ENCODE assay signal across 11 mouse cellular contexts in genomic region chr2:84475601-84476000, GRCm38 (mm10). TPM values are rescaled to one million over a fixed set of nuclear protein-coding genes. Genes with fewer than 3 reads are reported as not detected.
DNase-seq lines count a peak whose midpoint lies in the region; ATAC-seq and TF ChIP-seq lines count a peak whose summit lies in the region.
"Had no signal": no experiment of that assay in that cellular context is flagged by ENCODE, and none has a peak within 500 bp of the region (broad histone marks: within the 10 kb centered on the region; RNA-seq: fewer than 3 reads in every experiment).

No protein-coding gene starts in this region.

- TF ChIP-seq POLR2A in ES-Bruce4 (IDR thresholded peaks at IDR 0.05; ENCODE audit: insufficient read depth, low read length), result no peak

- peak overlapping the region; percentile 78 for H3K4me2 ChIP-seq in heart, embryonic 12.5 days
- H3K4me2 ChIP-seq in embryonic facial prominence, embryonic 14.5 days (ENCODE audit: low read depth, low read length), result peak overlapping the region; percentile 46
- peak overlapping the region; percentile 35 for H3K4me2 ChIP-seq in limb, embryonic 15.5 days

- intact Hi-C loops in heart, postnatal 25 days (cut with DNase I), result no loop called here

- no peak for DNase-seq in heart, postnatal 25 days (ENCODE audit: low spot score)
- DNase-seq in embryonic facial prominence, embryonic 14.5 days (ENCODE audit: low spot score), result no peak
- DNase-seq in frontal cortex, postnatal 36 days (ENCODE audit: low spot score in 2 of 2), result no peak
- DNase-seq in spleen, postnatal 14 days (ENCODE audit: low spot score in 2 of 2), result no peak
- DNase-seq: kidney, adult 18-20 months; right cerebral cortex, postnatal 4 days had no signal

- H3K4me1 ChIP-seq in heart, embryonic 12.5 days (replicated peaks), result peaks cover 35% of the 10 kb centered on the region
- no peaks in the 10 kb centered on the region for H3K4me1 ChIP-seq in ES-Bruce4 (ENCODE audit: control insufficient read depth, insufficient read depth, low read length)
- H3K4me1 ChIP-seq in embryonic facial prominence, embryonic 14.5 days (ENCODE audit: control insufficient read depth, insufficient read depth, low read length), result peaks cover 4% of the 10 kb centered on the region; the same call in 1 of the 2 replicates
- 0 out of 2 replicates have a peak, but pooled peaks cover 3% of the 10 kb centered on the region for H3K4me1 ChIP-seq in limb, embryonic 15.5 days

- H3K27ac ChIP-seq in heart, embryonic 12.5 days (ENCODE audit: poor library complexity, severe bottlenecking), result peak overlapping the region; percentile 98
- peak overlapping the region; percentile 45 for H3K27ac ChIP-seq in ES-Bruce4 (ENCODE audit: insufficient read depth, low read length)
- H3K27ac ChIP-seq in embryonic facial prominence, embryonic 14.5 days (replicated peaks; ENCODE audit: low read depth, low read length), result peak overlapping the region; percentile 61; the same call in 1 of the 2 replicates
- no peak overlapping the region for H3K27ac ChIP-seq in limb, embryonic 15.5 days

- no peak for TF ChIP-seq EP300 in ES-Bruce4 (IDR thresholded peaks at IDR 0.05; ENCODE audit: insufficient read depth, low read depth, low read length)

- H3K4me3 ChIP-seq in heart, embryonic 12.5 days, result peak overlapping the region; percentile 50
- H3K4me3 ChIP-seq in ES-Bruce4 (ENCODE audit: low read depth, low read length), result peak overlapping the region; percentile 61
- H3K4me3 ChIP-seq in embryonic facial prominence, embryonic 14.5 days (ENCODE audit: low read depth, low read length), result peak overlapping the region; percentile 33
- H3K4me3 ChIP-seq in limb, embryonic 15.5 days, result peak overlapping the region; percentile 27

- H3K9me3 ChIP-seq in heart, embryonic 12.5 days (replicated peaks), result no peaks in the 10 kb centered on the region
- no peaks in the 10 kb centered on the region for H3K9me3 ChIP-seq in ES-Bruce4 (replicated peaks; ENCODE audit: control insufficient read depth, insufficient read depth, low read length, poor library complexity, severe bottlenecking)
- no peaks in the 10 kb centered on the region for H3K9me3 ChIP-seq in embryonic facial prominence, embryonic 14.5 days (ENCODE audit: control insufficient read depth, low read length)
- H3K9me3 ChIP-seq in limb, embryonic 15.5 days, result no peaks in the 10 kb centered on the region

- no peak for TF ChIP-seq CTCF in ES-Bruce4 (IDR thresholded peaks at IDR 0.05; ENCODE audit: low read depth, low read length)

- ATAC-seq in heart, embryonic 12.5 days (ENCODE audit: insufficient number of reproducible peaks, low FRiP score), result peak; percentile 48; the same call in 1 of the 2 replicates
- no peak for ATAC-seq in embryonic facial prominence, embryonic 14.5 days (ENCODE audit: low read depth)
- no peak for ATAC-seq in limb, embryonic 15.5 days (ENCODE audit: insufficient number of reproducible peaks, low FRiP score, low TSS enrichment, low read depth)
- ATAC-seq in frontal cortex, adult (ENCODE audit: low TSS enrichment), result no peak

- H3K36me3 ChIP-seq in heart, embryonic 12.5 days, result peaks cover 18% of the 10 kb centered on the region
- H3K36me3 ChIP-seq in ES-Bruce4 (ENCODE audit: control insufficient read depth, insufficient read depth, low read length, poor library complexity, severe bottlenecking), result peaks cover 3% of the 10 kb centered on the region; the same call in 1 of the 2 replicates
- no peaks in the 10 kb centered on the region for H3K36me3 ChIP-seq in embryonic facial prominence, embryonic 14.5 days (ENCODE audit: control insufficient read depth, insufficient read depth, low read length)
- no peaks in the 10 kb centered on the region for H3K36me3 ChIP-seq in limb, embryonic 15.5 days

- H3K9ac ChIP-seq in heart, embryonic 12.5 days, result peak overlapping the region; percentile 79
- H3K9ac ChIP-seq in ES-Bruce4 (ENCODE audit: low read depth, poor library complexity, severe bottlenecking), result peak overlapping the region; percentile 16; the same call in 1 of the 2 replicates
- peak overlapping the region; percentile 34; the same call in 1 of the 2 replicates for H3K9ac ChIP-seq in embryonic facial prominence, embryonic 14.5 days (ENCODE audit: low read depth, low read length)
- no peak overlapping the region for H3K9ac ChIP-seq in limb, embryonic 15.5 days

- WGBS in heart, embryonic 12.5 days, result 4% methylated on average over 1 of the region's 1 CpGs
- WGBS in embryonic facial prominence, embryonic 14.5 days, result 36% methylated on average over 1 of the region's 1 CpGs
- WGBS in limb, embryonic 15.5 days, result 25% methylated on average over 1 of the region's 1 CpGs

- no peaks in the 10 kb centered on the region for H3K27me3 ChIP-seq in heart, embryonic 12.5 days (replicated peaks)
- H3K27me3 ChIP-seq in ES-Bruce4 (ENCODE audit: control insufficient read depth, insufficient read depth, low read length, poor library complexity, severe bottlenecking), result no peaks in the 10 kb centered on the region
- H3K27me3 ChIP-seq in embryonic facial prominence, embryonic 14.5 days (replicated peaks; ENCODE audit: control insufficient read depth, insufficient read depth, low read length), result no peaks in the 10 kb centered on the region
- H3K27me3 ChIP-seq in limb, embryonic 15.5 days, result no peaks in the 10 kb centered on the region
- H3K27me3 ChIP-seq: CH12.LX had no signal

RNA-seq across cellular contexts. Expression of gene Tfpi, which starts 1.0 kb away (rescaled TPM):
- 78.8 and 80.0 TPM in 2 replicates for polyA plus RNA-seq in heart, embryonic 12.5 days (2016; fragmentation: Nextera tagmentation; extraction: Ambion mirVana)
- total RNA-seq in heart, postnatal 25 days (2021), result 10 to 100 TPM; 51.3 to 57.6 TPM
- polyA plus RNA-seq in ES-Bruce4 (2011; ENCODE audit: insufficient read depth, insufficient read length, low read depth, missing spikeins), result 83.3 and 88.5 TPM in 2 replicates
- 44.3 and 44.5 TPM in 2 replicates for polyA plus RNA-seq in embryonic facial prominence, embryonic 14.5 days (2014; fragmentation: Nextera tagmentation; extraction: Ambion mirVana)
- 28.6 and 29.9 TPM in 2 replicates for polyA plus RNA-seq in limb, embryonic 15.5 days (2015; fragmentation: Nextera tagmentation; extraction: Ambion mirVana)

RNA-seq across cellular contexts. Expression of gene Calcrl, which starts 50.4 kb away (rescaled TPM):
- 65.1 and 69.5 TPM in 2 replicates for polyA plus RNA-seq in heart, embryonic 12.5 days (2016; fragmentation: Nextera tagmentation; extraction: Ambion mirVana)
- 10 to 100 TPM; 32.3 to 41.2 TPM for total RNA-seq in heart, postnatal 25 days (2021)
- 0.59 and 1.5 TPM in 2 replicates for polyA plus RNA-seq in ES-Bruce4 (2011; ENCODE audit: insufficient read depth, insufficient read length, low read depth, missing spikeins)
- polyA plus RNA-seq in embryonic facial prominence, embryonic 14.5 days (2014; fragmentation: Nextera tagmentation; extraction: Ambion mirVana), result 23.3 and 25.2 TPM in 2 replicates
- 22.7 and 24.4 TPM in 2 replicates for polyA plus RNA-seq in limb, embryonic 15.5 days (2015; fragmentation: Nextera tagmentation; extraction: Ambion mirVana)
